Mouse (Mus musculus): ENCODE data around the gene Serpinb8. TPM values are rescaled to one million over a fixed set of nuclear protein-coding genes. Genes with fewer than 3 reads are reported as not detected.

The Serpinb8 gene
- polyA plus RNA-seq (2014; fragmentation: Nextera tagmentation; extraction: Ambion mirVana): 8.1 and 8.8 TPM in 2 replicates

- Histone ChIP-seq H3K9ac (ENCODE audit: low read depth, low read length) (no peak within 1 kb of the TSS), H3K4me3 (ENCODE audit: low read depth, low read length) (peak within 1 kb of the TSS; percentile 2; the same call in 1 of the 2 replicates), H3K9me3 (ENCODE audit: control insufficient read depth, low read length) (no peaks in the 10 kb centered on the region), H3K27me3 (replicated peaks; ENCODE audit: control insufficient read depth, insufficient read depth, low read length) (no peaks in the 10 kb centered on the region), H3K27ac (replicated peaks; ENCODE audit: low read depth, low read length) (no peak within 1 kb of the TSS; the same call in 1 of the 2 replicates), H3K4me2 (ENCODE audit: low read depth, low read length) (peak within 1 kb of the TSS; percentile 26), H3K4me1 (ENCODE audit: control insufficient read depth, insufficient read depth, low read length) (no peaks in the 10 kb centered on the region), H3K36me3 (ENCODE audit: control insufficient read depth, insufficient read depth, low read length) (no peaks in the 10 kb centered on the region)
- DNase-seq (ENCODE audit: low spot score) (peak; percentile 79), ATAC-seq (ENCODE audit: low read depth) (peak; percentile 93)
- WGBS: 37% methylated on average over 10 of the region's 10 CpGs
These were observed at the start of gene Serpinb8 for GRCm38 (mm10) chr1:107589691-107590470. Serpinb8 (plus strand) TSS chr1:107590006.

- H3K4me1 ChIP-seq (ENCODE audit: control insufficient read depth, insufficient read depth, low read length): no peaks in the 10 kb centered on the region
- ATAC-seq (ENCODE audit: low read depth): no peak
- no peak overlapping the region for H3K27ac ChIP-seq (replicated peaks; ENCODE audit: low read depth, low read length)
- H3K27me3 ChIP-seq (replicated peaks; ENCODE audit: control insufficient read depth, insufficient read depth, low read length): no peaks in the 10 kb centered on the region
- H3K9ac ChIP-seq (ENCODE audit: low read depth, low read length): no peak overlapping the region
- WGBS: 85% methylated on average over 3 of the region's 3 CpGs
- H3K4me2 ChIP-seq (ENCODE audit: low read depth, low read length): no peak overlapping the region
- H3K4me3 ChIP-seq (ENCODE audit: low read depth, low read length): no peak overlapping the region
- no peak for DNase-seq (ENCODE audit: low spot score)
- H3K9me3 ChIP-seq (ENCODE audit: control insufficient read depth, low read length): no peaks in the 10 kb centered on the region
- no peaks in the 10 kb centered on the region for H3K36me3 ChIP-seq (ENCODE audit: control insufficient read depth, insufficient read depth, low read length)
These were observed 30.3 kb upstream of the Serpinb8 start for GRCm38 (mm10) chr1:107559494-107559893.

- H3K4me3 ChIP-seq (ENCODE audit: low read depth, low read length): no peak overlapping the region
- DNase-seq (ENCODE audit: low spot score): no peak
- no peaks in the 10 kb centered on the region for H3K9me3 ChIP-seq (ENCODE audit: control insufficient read depth, low read length)
- no peaks in the 10 kb centered on the region for H3K4me1 ChIP-seq (ENCODE audit: control insufficient read depth, insufficient read depth, low read length)
- H3K4me2 ChIP-seq (ENCODE audit: low read depth, low read length): no peak overlapping the region
- no peaks in the 10 kb centered on the region for H3K27me3 ChIP-seq (replicated peaks; ENCODE audit: control insufficient read depth, insufficient read depth, low read length)
- no peak overlapping the region for H3K27ac ChIP-seq (replicated peaks; ENCODE audit: low read depth, low read length)
- 76% methylated on average over 1 of the region's 1 CpGs for WGBS
- ATAC-seq (ENCODE audit: low read depth): no peak
- no peak overlapping the region for H3K9ac ChIP-seq (ENCODE audit: low read depth, low read length)
- no peaks in the 10 kb centered on the region for H3K36me3 ChIP-seq (ENCODE audit: control insufficient read depth, insufficient read depth, low read length)
These were observed 27.7 kb upstream of the Serpinb8 start for GRCm38 (mm10) chr1:107562110-107562509.

- Histone ChIP-seq H3K36me3 (ENCODE audit: control insufficient read depth, insufficient read depth, low read length) (no peaks in the 10 kb centered on the region), H3K27ac (replicated peaks; ENCODE audit: low read depth, low read length) (no peak overlapping the region), H3K4me1 (ENCODE audit: control insufficient read depth, insufficient read depth, low read length) (no peaks in the 10 kb centered on the region), H3K9ac (ENCODE audit: low read depth, low read length) (no peak overlapping the region), H3K4me2 (ENCODE audit: low read depth, low read length) (no peak overlapping the region), H3K27me3 (replicated peaks; ENCODE audit: control insufficient read depth, insufficient read depth, low read length) (no peaks in the 10 kb centered on the region), H3K4me3 (ENCODE audit: low read depth, low read length) (no peak overlapping the region), H3K9me3 (ENCODE audit: control insufficient read depth, low read length) (no peaks in the 10 kb centered on the region)
- DNase-seq (ENCODE audit: low spot score): no peak
- ATAC-seq (ENCODE audit: low read depth): no peak
These were observed 24.2 kb upstream of the Serpinb8 start for GRCm38 (mm10) chr1:107565644-107566043.

GRCm38 (mm10) chr1:107576094-107576493, 13.7 kb upstream of the Serpinb8 start:
- Histone ChIP-seq H3K9ac (ENCODE audit: low read depth, low read length) (no peak overlapping the region), H3K4me2 (ENCODE audit: low read depth, low read length) (no peak overlapping the region), H3K27ac (replicated peaks; ENCODE audit: low read depth, low read length) (no peak overlapping the region), H3K36me3 (ENCODE audit: control insufficient read depth, insufficient read depth, low read length) (no peaks in the 10 kb centered on the region), H3K27me3 (replicated peaks; ENCODE audit: control insufficient read depth, insufficient read depth, low read length) (no peaks in the 10 kb centered on the region), H3K4me3 (ENCODE audit: low read depth, low read length) (no peak overlapping the region), H3K4me1 (ENCODE audit: control insufficient read depth, insufficient read depth, low read length) (no peaks in the 10 kb centered on the region), H3K9me3 (ENCODE audit: control insufficient read depth, low read length) (no peaks in the 10 kb centered on the region)
- WGBS: 78% methylated on average over 2 of the region's 2 CpGs
- no peak for ATAC-seq (ENCODE audit: low read depth)
- DNase-seq (ENCODE audit: low spot score): no peak

- 76% methylated on average over 1 of the region's 1 CpGs for WGBS
These were observed 12.3 kb upstream of the Serpinb8 start for GRCm38 (mm10) chr1:107577514-107577913.

GRCm38 (mm10) chr1:107581220-107581619, 8.6 kb upstream of the Serpinb8 start:
- Histone ChIP-seq H3K4me2 (ENCODE audit: low read depth, low read length) (no peak overlapping the region), H3K36me3 (ENCODE audit: control insufficient read depth, insufficient read depth, low read length) (no peaks in the 10 kb centered on the region), H3K9ac (ENCODE audit: low read depth, low read length) (no peak overlapping the region), H3K4me1 (ENCODE audit: control insufficient read depth, insufficient read depth, low read length) (no peaks in the 10 kb centered on the region), H3K27ac (replicated peaks; ENCODE audit: low read depth, low read length) (no peak overlapping the region), H3K9me3 (ENCODE audit: control insufficient read depth, low read length) (no peaks in the 10 kb centered on the region), H3K27me3 (replicated peaks; ENCODE audit: control insufficient read depth, insufficient read depth, low read length) (no peaks in the 10 kb centered on the region), H3K4me3 (ENCODE audit: low read depth, low read length) (no peak overlapping the region)
- ATAC-seq (ENCODE audit: low read depth): no peak
- WGBS: 72% methylated on average over 1 of the region's 1 CpGs
- peak; percentile 17 for DNase-seq (ENCODE audit: low spot score)

More at GRCm38 (mm10) chr1:107577514-107577913, 12.3 kb upstream of the Serpinb8 start:
- no peak overlapping the region for H3K4me3 ChIP-seq (ENCODE audit: low read depth, low read length)
- no peaks in the 10 kb centered on the region for H3K27me3 ChIP-seq (replicated peaks; ENCODE audit: control insufficient read depth, insufficient read depth, low read length)
- no peak overlapping the region for H3K4me2 ChIP-seq (ENCODE audit: low read depth, low read length)
- no peak overlapping the region for H3K27ac ChIP-seq (replicated peaks; ENCODE audit: low read depth, low read length)
- no peaks in the 10 kb centered on the region for H3K4me1 ChIP-seq (ENCODE audit: control insufficient read depth, insufficient read depth, low read length)
- no peaks in the 10 kb centered on the region for H3K36me3 ChIP-seq (ENCODE audit: control insufficient read depth, insufficient read depth, low read length)
- ATAC-seq (ENCODE audit: low read depth) (no peak), DNase-seq (ENCODE audit: low spot score) (no peak)
- no peak overlapping the region for H3K9ac ChIP-seq (ENCODE audit: low read depth, low read length)
- H3K9me3 ChIP-seq (ENCODE audit: control insufficient read depth, low read length): no peaks in the 10 kb centered on the region

GRCm38 (mm10) chr1:107582900-107583299, 6.9 kb upstream of the Serpinb8 start:
- no peaks in the 10 kb centered on the region for H3K4me1 ChIP-seq (ENCODE audit: control insufficient read depth, insufficient read depth, low read length)
- ATAC-seq (ENCODE audit: low read depth) (no peak), DNase-seq (ENCODE audit: low spot score) (no peak)
- no peaks in the 10 kb centered on the region for H3K36me3 ChIP-seq (ENCODE audit: control insufficient read depth, insufficient read depth, low read length)
- H3K9ac ChIP-seq (ENCODE audit: low read depth, low read length): no peak overlapping the region
- H3K4me2 ChIP-seq (ENCODE audit: low read depth, low read length): no peak overlapping the region
- no peaks in the 10 kb centered on the region for H3K27me3 ChIP-seq (replicated peaks; ENCODE audit: control insufficient read depth, insufficient read depth, low read length)
- no peaks in the 10 kb centered on the region for H3K9me3 ChIP-seq (ENCODE audit: control insufficient read depth, low read length)
- H3K4me3 ChIP-seq (ENCODE audit: low read depth, low read length): no peak overlapping the region
- H3K27ac ChIP-seq (replicated peaks; ENCODE audit: low read depth, low read length): no peak overlapping the region

- H3K27ac ChIP-seq (replicated peaks; ENCODE audit: low read depth, low read length): no peak overlapping the region
- ATAC-seq (ENCODE audit: low read depth) (no peak), DNase-seq (ENCODE audit: low spot score) (no peak)
- H3K4me1 ChIP-seq (ENCODE audit: control insufficient read depth, insufficient read depth, low read length): no peaks in the 10 kb centered on the region
- H3K4me2 ChIP-seq (ENCODE audit: low read depth, low read length): no peak overlapping the region
- no peak overlapping the region for H3K9ac ChIP-seq (ENCODE audit: low read depth, low read length)
- WGBS: 30% methylated on average over 1 of the region's 1 CpGs
- no peak overlapping the region for H3K4me3 ChIP-seq (ENCODE audit: low read depth, low read length)
- H3K27me3 ChIP-seq (replicated peaks; ENCODE audit: control insufficient read depth, insufficient read depth, low read length): no peaks in the 10 kb centered on the region
- no peaks in the 10 kb centered on the region for H3K9me3 ChIP-seq (ENCODE audit: control insufficient read depth, low read length)
- H3K36me3 ChIP-seq (ENCODE audit: control insufficient read depth, insufficient read depth, low read length): no peaks in the 10 kb centered on the region
These were observed 5.8 kb upstream of the Serpinb8 start for GRCm38 (mm10) chr1:107583958-107584376.
